Mouse (Mus musculus) frontal cortex, postnatal 25 days (tissue): Measurements from ENCODE around the gene Prr5l.
"Not testable (repeated sequence)": the region's sequence is repeated elsewhere in the genome, so short reads cannot be mapped to it uniquely, and the experiment has no call there.

ENCODE experiments used
- DNase-seq, 2 experiments: peaks; one replicate each; pipeline ENCODE4 v3.0.0; 2022; ENCODE audit warnings: low spot score in 2 of 2

Gene Prr5l

GRCm38 (mm10) chr2:101762955-101763386 lies 119.9 kb downstream of the Prr5l start:
- no peak for DNase-seq

DNA sequence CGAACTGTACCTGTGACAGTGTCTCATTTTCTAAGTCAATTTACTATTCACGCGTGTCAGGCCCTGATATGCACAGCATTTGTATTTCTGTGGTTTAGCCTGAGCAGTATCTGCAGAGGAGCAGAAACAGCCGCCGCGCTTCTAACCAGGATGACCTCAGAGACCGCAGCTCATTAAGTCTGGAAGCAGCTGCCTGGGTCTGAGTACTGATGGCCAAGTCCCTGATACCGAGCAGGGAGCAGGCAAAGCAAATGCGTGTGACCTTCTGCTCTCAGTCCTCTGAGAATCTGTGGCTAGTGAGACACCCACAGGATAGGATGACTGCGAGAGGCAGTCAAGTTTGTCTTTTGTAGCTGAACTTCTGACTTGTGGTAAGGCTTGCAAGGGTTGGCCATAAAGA lies 120.4 kb downstream of the Prr5l start:
- no peak for DNase-seq

- no peak for DNase-seq
These were observed 120.9 kb downstream of the Prr5l start for GRCm38 (mm10) chr2:101761898-101762297.

DNA sequence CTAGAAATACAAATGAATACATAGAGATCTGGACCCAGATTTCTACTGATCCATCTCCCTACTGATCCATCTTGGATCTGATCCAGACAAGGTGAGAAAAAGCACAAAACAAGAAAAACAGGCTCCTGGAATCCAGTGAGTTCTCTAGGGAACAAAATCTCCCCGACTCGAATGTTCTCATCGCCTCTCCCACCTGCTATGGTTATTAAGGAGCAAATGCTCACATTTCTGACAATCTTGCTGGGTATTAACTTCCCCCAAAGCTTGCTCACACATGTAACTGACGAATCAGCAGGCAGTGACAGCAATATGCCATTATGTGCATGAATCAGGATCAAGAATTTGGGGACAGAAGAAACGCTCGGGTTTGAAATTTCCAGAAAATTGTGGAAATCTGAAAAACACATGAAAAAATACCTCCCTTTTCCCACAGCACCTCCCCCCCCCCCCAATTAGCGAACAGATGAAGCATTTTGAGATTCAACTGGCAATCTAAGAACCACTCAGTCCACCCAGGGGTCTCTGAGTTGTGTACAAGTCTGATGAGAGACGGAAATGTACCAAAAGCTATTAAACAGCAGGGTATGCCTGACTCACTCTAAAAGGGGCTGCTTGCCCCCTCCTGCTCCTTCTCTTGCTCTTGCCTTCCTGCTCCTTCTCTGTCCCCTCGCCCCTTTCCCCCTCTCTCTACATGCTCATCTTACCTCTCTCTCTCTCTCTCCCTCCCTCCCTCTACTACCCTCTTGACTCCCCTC lies 123.1 kb downstream of the Prr5l start:
- no peak for DNase-seq

GRCm38 (mm10) chr2:101757806-101758205 lies 125.0 kb downstream of the Prr5l start:
- no peak for DNase-seq

DNA sequence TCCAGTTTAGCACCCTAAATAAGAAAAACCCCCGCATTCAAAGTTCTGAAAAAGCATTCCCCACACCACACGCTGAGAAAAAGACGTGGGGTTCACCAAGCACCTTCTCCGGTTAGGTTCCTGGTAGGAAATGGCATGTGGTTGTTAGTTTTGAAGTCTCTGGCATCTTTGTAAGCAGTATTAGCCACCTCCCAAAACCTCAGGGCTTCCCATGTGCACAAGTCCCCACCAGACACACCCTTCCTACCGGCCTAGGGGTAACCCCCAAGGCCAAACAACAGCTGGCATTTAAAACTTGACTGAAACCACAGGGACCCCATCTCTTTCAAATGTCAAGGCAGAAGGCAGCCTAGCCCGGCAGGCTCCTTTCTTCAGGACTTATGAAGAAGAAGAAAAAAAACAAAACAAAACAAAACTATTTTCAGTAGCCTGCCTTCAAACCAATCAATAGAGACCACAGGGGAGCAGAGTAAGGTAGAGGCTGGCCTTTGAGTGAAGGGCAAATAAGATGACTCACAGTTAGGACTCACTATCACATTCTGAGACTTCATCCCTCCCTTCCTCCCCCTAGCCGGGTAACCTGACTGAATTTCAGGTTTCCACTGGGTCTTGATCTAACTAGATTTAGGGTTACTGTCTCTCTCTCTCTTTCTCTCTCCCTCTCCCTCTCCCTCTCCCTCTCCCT lies 126.6 kb downstream of the Prr5l start:
- DNase-seq = no peak

DNA sequence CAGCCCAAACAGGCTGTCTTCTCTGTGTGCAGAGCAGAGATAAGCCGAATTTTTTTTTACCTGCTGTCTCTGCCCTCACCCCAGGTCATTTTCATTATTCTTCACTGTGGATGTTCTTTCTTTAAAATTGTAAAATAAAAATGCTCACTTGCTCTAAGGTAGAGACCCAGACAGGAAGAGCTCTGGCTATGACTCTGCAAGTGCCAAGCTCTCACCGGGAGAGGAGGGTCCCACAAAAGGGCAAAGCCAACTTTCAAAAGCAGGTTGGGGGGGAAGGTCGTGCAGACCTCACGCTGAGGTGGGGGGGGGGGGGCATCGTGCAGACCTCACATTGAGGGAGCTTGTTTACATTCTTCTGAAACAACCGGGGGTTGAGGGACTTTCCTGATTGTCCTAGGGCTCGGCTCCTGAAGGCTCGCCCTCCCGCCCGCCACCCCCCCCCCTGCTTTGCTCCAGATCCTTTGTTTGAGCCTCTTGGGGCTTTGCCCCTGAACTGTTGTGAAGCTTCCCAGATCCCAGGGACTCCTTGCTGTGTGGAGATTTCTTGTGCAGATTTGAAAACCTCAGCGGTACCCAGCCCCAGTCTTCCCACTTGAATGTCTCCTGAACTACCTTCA lies 127.8 kb downstream of the Prr5l start:
- no peak for DNase-seq

GRCm38 (mm10) chr2:101754428-101754827 lies 128.4 kb downstream of the Prr5l start:
- no peak for DNase-seq

- DNase-seq = no peak
These were observed 129.8 kb downstream of the Prr5l start for GRCm38 (mm10) chr2:101752979-101753378.

DNA sequence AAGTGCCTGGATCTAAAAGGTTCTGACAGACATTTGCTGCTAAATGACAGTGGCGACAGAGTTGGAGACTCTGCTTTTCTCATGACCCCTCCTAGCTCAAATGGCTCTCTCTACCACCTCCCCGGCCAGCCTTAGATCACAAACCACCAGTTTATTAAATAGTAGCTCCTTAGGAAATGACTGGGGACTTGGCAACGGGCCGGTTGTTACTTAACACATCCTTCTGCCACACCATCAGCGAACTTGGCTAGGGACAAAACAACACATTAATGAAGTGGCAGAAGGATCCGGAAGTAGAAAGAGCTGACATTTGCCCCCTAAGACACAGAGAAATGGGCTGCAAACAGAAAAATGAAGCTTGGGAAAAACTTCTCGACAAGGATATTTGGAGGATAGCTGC lies 130.4 kb downstream of the Prr5l start:
- DNase-seq = no peak

DNA sequence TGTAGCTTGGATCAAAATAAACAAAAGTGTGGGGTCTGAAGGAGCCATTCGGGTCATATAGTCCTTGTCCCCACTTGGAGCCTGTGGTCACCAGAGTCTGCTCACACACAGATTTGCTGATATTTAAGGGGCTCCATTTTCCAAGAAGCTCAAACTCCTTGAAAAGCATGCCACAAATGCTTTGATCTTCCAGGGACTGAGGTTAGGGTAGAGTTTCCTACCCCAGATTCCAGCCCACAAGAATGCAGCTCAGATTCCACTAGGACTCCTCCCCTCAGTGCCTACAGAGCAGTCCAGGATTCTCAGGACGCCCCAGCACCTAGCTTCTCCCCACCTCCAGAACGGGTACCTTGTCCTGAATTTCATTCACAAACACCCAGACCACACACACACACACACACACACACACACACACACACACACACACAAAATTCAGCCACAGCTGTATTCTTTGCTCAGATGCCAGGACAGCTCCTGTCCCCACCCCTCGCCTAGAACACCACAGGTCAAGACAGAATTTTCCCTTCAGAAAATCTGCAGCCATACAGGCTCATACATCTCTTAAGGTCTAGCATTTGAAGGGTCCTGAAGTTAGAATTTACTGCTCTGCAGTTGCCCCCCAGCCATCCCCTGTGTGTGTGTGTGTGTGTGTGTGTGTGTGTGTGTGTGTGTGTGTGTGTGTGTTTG lies 131.4 kb downstream of the Prr5l start:
- no peak for DNase-seq

- no peak for DNase-seq
These were observed 136.3 kb downstream of the Prr5l start for GRCm38 (mm10) chr2:101746537-101746936.

- DNase-seq = not testable (repeated sequence)
These were observed 137.2 kb downstream of the Prr5l start for GRCm38 (mm10) chr2:101745656-101746055.

GRCm38 (mm10) chr2:101742072-101742860 lies 140.6 kb downstream of the Prr5l start:
- no peak for DNase-seq

GRCm38 (mm10) chr2:101741653-101742052 lies 141.2 kb downstream of the Prr5l start:
- no peak for DNase-seq

DNA sequence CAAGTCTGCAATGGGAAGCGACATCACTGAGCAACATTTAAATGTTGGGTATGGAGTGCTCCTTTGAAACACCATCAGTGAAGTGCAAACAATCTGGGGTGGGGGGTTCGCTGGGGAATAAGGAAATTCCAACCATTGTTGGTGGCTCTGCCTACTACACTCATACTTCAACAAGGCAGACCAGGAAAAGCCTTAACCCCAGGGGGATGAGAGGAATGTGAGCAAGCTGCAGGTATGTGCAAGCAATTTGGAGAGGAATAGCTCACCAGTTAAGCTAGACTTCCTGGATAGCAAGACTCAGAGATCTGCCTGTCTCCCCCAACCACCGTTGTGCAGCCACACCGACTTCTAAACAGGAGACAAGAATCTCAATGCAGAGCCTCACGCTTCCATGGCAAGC lies 142.9 kb downstream of the Prr5l start:
- DNase-seq = no peak

- no peak for DNase-seq
These were observed 149.3 kb downstream of the Prr5l start for GRCm38 (mm10) chr2:101733564-101733963.

GRCm38 (mm10) chr2:101732777-101733210 lies 150.0 kb downstream of the Prr5l start:
- no peak for DNase-seq

- DNase-seq = no peak
These were observed 151.9 kb downstream of the Prr5l start for GRCm38 (mm10) chr2:101730972-101731371.

DNA sequence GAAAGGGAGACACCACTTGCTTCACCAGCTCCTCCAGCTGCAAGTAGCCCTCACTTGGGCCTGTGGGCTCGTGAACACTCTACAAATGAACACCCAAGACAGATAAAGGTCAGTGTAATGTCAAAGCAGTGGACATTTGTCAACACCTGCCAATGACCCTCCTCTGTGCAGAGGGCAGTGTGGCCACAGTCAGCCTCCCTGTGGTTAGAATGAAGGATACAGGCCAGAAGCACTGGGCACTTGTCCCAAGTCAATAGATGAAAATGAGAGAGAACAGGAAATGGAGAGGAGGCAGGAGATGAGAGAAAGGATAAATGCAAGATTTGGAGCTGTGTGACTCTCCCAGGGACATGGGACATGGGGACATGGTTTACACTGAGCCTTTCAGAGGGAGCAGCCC lies 153.4 kb downstream of the Prr5l start:
- no peak for DNase-seq

DNA sequence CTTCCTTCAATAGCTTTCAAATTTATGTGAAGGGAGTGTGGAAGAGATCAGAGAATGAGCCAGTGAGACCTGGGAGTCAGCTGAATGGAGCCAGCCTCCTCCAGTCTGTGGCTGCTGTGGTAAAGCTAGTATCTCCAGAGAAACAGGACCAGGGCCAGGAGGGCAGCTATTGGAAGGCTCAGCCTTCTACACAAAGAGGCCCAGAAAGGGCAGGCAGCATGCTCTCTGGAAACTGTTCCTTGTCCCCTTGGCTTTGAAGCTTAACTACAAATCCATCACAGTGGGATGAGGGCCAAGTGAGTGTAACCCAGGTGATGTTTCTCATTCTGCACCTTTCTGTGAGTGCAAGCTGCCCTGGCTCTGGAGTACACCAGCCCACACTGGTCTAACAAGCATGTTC lies 155.0 kb downstream of the Prr5l start:
- no peak for DNase-seq
